Comparison of ENCODE assay signal across 16 mouse cellular contexts in genomic region chr19:14610542-14611317, GRCm38 (mm10).
"Had no signal": no experiment of that assay in that cellular context is flagged by ENCODE, and none has a peak within 500 bp of the region (broad histone marks: within the 10 kb centered on the region; RNA-seq: fewer than 3 reads in every experiment).

No protein-coding gene starts in this region.

- H3K27ac ChIP-seq: kidney, postnatal 0 days; layer of hippocampus, adult 2 months; limb, embryonic 12.5 days; liver, embryonic 15.5 days; midbrain, embryonic 10.5 days; midbrain, embryonic 15.5 days; neural tube, embryonic 13.5 days had no signal

- ATAC-seq: midbrain, embryonic 15.5 days had no signal

- H3K9me3 ChIP-seq: limb, embryonic 12.5 days; liver, embryonic 15.5 days; midbrain, embryonic 10.5 days; midbrain, embryonic 15.5 days; neural tube, embryonic 13.5 days had no signal

- H3K4me3 ChIP-seq: layer of hippocampus, adult 2 months; limb, embryonic 12.5 days; liver, embryonic 15.5 days; midbrain, embryonic 10.5 days; midbrain, embryonic 15.5 days; neural tube, embryonic 13.5 days had no signal

- H3K4me1 ChIP-seq: limb, embryonic 12.5 days; liver, embryonic 15.5 days; midbrain, embryonic 10.5 days; midbrain, embryonic 15.5 days; neural tube, embryonic 13.5 days had no signal

- H3K9ac ChIP-seq: limb, embryonic 12.5 days; liver, embryonic 15.5 days; midbrain, embryonic 15.5 days; neural tube, embryonic 13.5 days had no signal

- DNase-seq: kidney, adult 11 months; kidney, adult 9 months; kidney, postnatal 36 days; liver; retina, postnatal 1 day; right cerebral cortex, postnatal 4 days; spleen, adult 18-20 months; thymus, adult 2 months; thymus, postnatal 25 days had no signal

- H3K27me3 ChIP-seq: limb, embryonic 12.5 days; liver, embryonic 15.5 days had no signal

- H3K36me3 ChIP-seq: limb, embryonic 12.5 days; liver, embryonic 15.5 days; midbrain, embryonic 10.5 days; midbrain, embryonic 15.5 days; neural tube, embryonic 13.5 days had no signal

- H3K4me2 ChIP-seq: limb, embryonic 12.5 days; liver, embryonic 15.5 days; midbrain, embryonic 15.5 days; neural tube, embryonic 13.5 days had no signal
